Mouse (Mus musculus) heart, postnatal 0 days (tissue): ENCODE results near the gene Dapk3.

ENCODE experiments used
- CTCF ChIP-seq: IDR thresholded peaks from 2 replicates; pipeline ENCODE4 v1.5.1; 2016; ENCODE audit warnings: antibody characterized with exemption, control low read depth, low read depth
- EP300 ChIP-seq: IDR thresholded peaks from 2 replicates; pipeline ENCODE4 v1.6.1; 2016; ENCODE audit warnings: antibody characterized with exemption, low read depth

DNA sequence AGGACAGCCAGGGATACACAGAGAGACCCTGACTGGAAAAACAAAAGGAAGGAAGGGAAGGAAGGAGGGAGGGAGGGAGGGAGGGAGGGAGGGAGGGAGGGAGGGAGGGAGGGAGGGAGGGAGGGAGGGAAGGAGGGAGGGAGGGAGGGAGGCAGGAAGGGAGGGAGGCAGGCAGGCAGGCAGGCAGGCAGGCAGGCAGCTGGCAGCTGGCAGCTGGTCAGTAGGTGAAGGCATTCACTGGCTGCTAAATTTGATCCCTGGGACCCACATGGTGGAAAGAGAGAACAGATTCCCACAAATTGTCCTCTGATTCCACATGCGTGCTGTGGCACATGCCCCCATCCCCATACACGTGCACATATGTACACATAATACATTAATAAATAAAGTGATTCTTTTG is 55.8 kb downstream of the Dapk3 start:
- TF ChIP-seq CTCF, result no peak
- TF ChIP-seq EP300, result no peak
